Mouse (Mus musculus): Measurements from ENCODE around the gene Zfp600.
"Not testable (repeated sequence)": the region's sequence is repeated elsewhere in the genome, so short reads cannot be mapped to it uniquely, and the experiment has no call there.

Zfp600 gene

GRCm38 (mm10) chr4:146156524-146156923, at the start of gene Zfp600:
Zfp600 (plus strand) TSS chr4:146156824.
- not testable (repeated sequence) for DNase-seq (ENCODE audit: low spot score in 2 of 2)

- not testable (repeated sequence) for DNase-seq (ENCODE audit: low spot score in 2 of 2)
These were observed 6.3 kb downstream of the Zfp600 start for GRCm38 (mm10) chr4:146162893-146163292.

- DNase-seq (ENCODE audit: low spot score in 2 of 2), result not testable (repeated sequence)
These were observed 10.7 kb downstream of the Zfp600 start for GRCm38 (mm10) chr4:146167202-146167832.

- DNase-seq (ENCODE audit: low spot score in 2 of 2), result peak in 1 of 2 experiments; percentile 15
These were observed 11.4 kb downstream of the Zfp600 start for GRCm38 (mm10) chr4:146167879-146168532.

- DNase-seq (ENCODE audit: low spot score in 2 of 2), result not testable (repeated sequence)
These were observed 12.1 kb downstream of the Zfp600 start for GRCm38 (mm10) chr4:146168730-146169215.

- DNase-seq (ENCODE audit: low spot score in 2 of 2), result peak in 1 of 2 experiments; percentile 12
These were observed 17.0 kb downstream of the Zfp600 start for GRCm38 (mm10) chr4:146173378-146174226.

- DNase-seq (ENCODE audit: low spot score in 2 of 2), result not testable (repeated sequence)
These were observed 47.7 kb downstream of the Zfp600 start for GRCm38 (mm10) chr4:146204357-146204756.

GRCm38 (mm10) chr4:146239252-146240244, 82.9 kb downstream of the Zfp600 start:
- DNase-seq (ENCODE audit: low spot score in 2 of 2), result not testable (repeated sequence)

GRCm38 (mm10) chr4:146242119-146242518, 85.5 kb downstream of the Zfp600 start:
- DNase-seq (ENCODE audit: low spot score in 2 of 2), result not testable (repeated sequence)

Data from right cerebral cortex, postnatal 10 days (tissue).